Mouse (Mus musculus) embryonic facial prominence, embryonic 11.5 days (tissue): Measurements from ENCODE around the gene St14. TPM values are rescaled to one million over a fixed set of nuclear protein-coding genes. Genes with fewer than 3 reads are reported as not detected.
A peak's percentile ranks its signal among the peaks of the same experiment; 100 is the strongest.
"Not testable (repeated sequence)": the region's sequence is repeated elsewhere in the genome, so short reads cannot be mapped to it uniquely, and the experiment has no call there.

Experiments
- ATAC-seq: fragments of 200-750 bp; cut with Nextera tagmentation; replicated peaks from 2 replicates; pipeline ENCODE4 v1.8.0; 2017; ENCODE audit warnings: low read depth; ENCODE audit not compliant: insufficient number of reproducible peaks, low FRiP score, low TSS enrichment
- DNase-seq: peaks from one replicate; pipeline ENCODE4 v3.0.0-alpha.2; 2015; ENCODE audit warnings: low spot score
- H3K27ac ChIP-seq: fragments of 300-500 bp; sonication (generic); replicated peaks from 2 replicates; pipeline ENCODE4 v1.5.1; 2014; ENCODE audit warnings: mild to moderate bottlenecking, low read depth, low read length, control low read depth
- H3K27me3 ChIP-seq: fragments of 300-500 bp; sonication (generic); 2 replicates; pipeline ENCODE4 v1.6.1; 2014; ENCODE audit warnings: mild to moderate bottlenecking, low read length, moderate library complexity, mixed read lengths; ENCODE audit not compliant: control insufficient read depth, insufficient read depth
- H3K36me3 ChIP-seq: fragments of 300-500 bp; sonication (generic); replicated peaks from 2 replicates; pipeline ENCODE4 v1.6.1; 2014; ENCODE audit warnings: low read depth, mild to moderate bottlenecking, low read length, moderate library complexity, mixed read lengths; ENCODE audit not compliant: control insufficient read depth, insufficient read depth
- H3K4me1 ChIP-seq: fragments of 300-500 bp; sonication (generic); 2 replicates; pipeline ENCODE4 v1.6.1; 2014; ENCODE audit warnings: low read length, mixed read lengths; ENCODE audit not compliant: control insufficient read depth, insufficient read depth
- H3K4me2 ChIP-seq: fragments of 300-500 bp; sonication (generic); 2 replicates; pipeline ENCODE4 v1.6.1; 2014; ENCODE audit warnings: low read depth, mild to moderate bottlenecking, control low read depth, low read length, moderate library complexity
- H3K4me3 ChIP-seq: fragments of 300-500 bp; sonication (generic); 2 replicates; pipeline ENCODE4 v1.5.1; 2014; ENCODE audit warnings: low read depth, low read length, control low read depth
- H3K9ac ChIP-seq: fragments of 300-500 bp; sonication (generic); replicated peaks from 2 replicates; pipeline ENCODE4 v1.6.1; 2014; ENCODE audit warnings: mild to moderate bottlenecking, control low read depth, low read length
- H3K9me3 ChIP-seq: fragments of 300-500 bp; sonication (generic); replicated peaks from 2 replicates; pipeline ENCODE4 v1.6.1; 2016; ENCODE audit warnings: mild to moderate bottlenecking, low read length, inconsistent platforms, mixed read lengths; ENCODE audit not compliant: control insufficient read depth
- WGBS: fragments of 180-500 bp; shearing (Covaris S2); extraction: QIAGEN DNeasy Blood & Tissue Kit; methylation state at CpG from one replicate; pipeline ENCODE4 v1.1.7; 2014; 5-methylcytosine and 5-hydroxymethylcytosine counted together
- polyA plus RNA-seq: library from polyadenylated mRNA; unstranded; fragments of >200 nt; fragmentation: Nextera tagmentation; extraction: Ambion mirVana; gene quantifications from 2 replicates; pipeline ENCODE4 v1.2.1, GENCODE M21; 2014

The St14 gene
- polyA plus RNA-seq, 1 experiment from 2014 or later, result 6.4 TPM

- not testable (repeated sequence) for H3K27me3 ChIP-seq, H3K4me1 ChIP-seq, DNase-seq, H3K9ac ChIP-seq, ATAC-seq, H3K27ac ChIP-seq, H3K9me3 ChIP-seq, H3K4me2 ChIP-seq, H3K4me3 ChIP-seq
- 87% methylated on average over 3 of the region's 3 CpGs for WGBS
- H3K36me3 ChIP-seq, result peaks cover 11% of the 10 kb centered on the region
Observed at GRCm38 (mm10) chr9:31165505-31165904, 33.9 kb upstream of the St14 start.

GRCm38 (mm10) chr9:31163327-31163726 is 31.7 kb upstream of the St14 start:
- no peak overlapping the region for H3K27ac ChIP-seq
- peaks cover 11% of the 10 kb centered on the region for H3K36me3 ChIP-seq
- H3K27me3 ChIP-seq, result no peaks in the 10 kb centered on the region
- ATAC-seq (no peak), DNase-seq (no peak)
- no peak overlapping the region for H3K9ac ChIP-seq
- no peak overlapping the region for H3K4me3 ChIP-seq
- no peaks in the 10 kb centered on the region for H3K4me1 ChIP-seq
- no peaks in the 10 kb centered on the region for H3K9me3 ChIP-seq
- H3K4me2 ChIP-seq, result no peak overlapping the region
- WGBS, result 97% methylated on average over 1 of the region's 1 CpGs

- H3K9ac ChIP-seq, result no peak overlapping the region
- DNase-seq (no peak), ATAC-seq (no peak)
- no peaks in the 10 kb centered on the region for H3K9me3 ChIP-seq
- H3K4me3 ChIP-seq, result no peak overlapping the region
- H3K27ac ChIP-seq, result no peak overlapping the region
- H3K4me2 ChIP-seq, result no peak overlapping the region
- H3K4me1 ChIP-seq, result no peaks in the 10 kb centered on the region
- WGBS, result 89% methylated on average over 1 of the region's 1 CpGs
- H3K36me3 ChIP-seq, result peaks cover 13% of the 10 kb centered on the region
- H3K27me3 ChIP-seq, result no peaks in the 10 kb centered on the region
Observed at GRCm38 (mm10) chr9:31162911-31163310, 31.3 kb upstream of the St14 start.

- Histone ChIP-seq H3K9me3 (no peaks in the 10 kb centered on the region), H3K4me1 (no peaks in the 10 kb centered on the region), H3K4me3 (no peak overlapping the region), H3K4me2 (no peak overlapping the region), H3K36me3 (peaks cover 13% of the 10 kb centered on the region), H3K27ac (no peak overlapping the region), H3K27me3 (no peaks in the 10 kb centered on the region), H3K9ac (no peak overlapping the region)
- WGBS, result 79% methylated on average over 4 of the region's 4 CpGs
- DNase-seq (peak; percentile 56), ATAC-seq (no peak)
Observed at GRCm38 (mm10) chr9:31159910-31160309, 28.3 kb upstream of the St14 start.

- WGBS, result 80% methylated on average over 8 of the region's 8 CpGs
- H3K36me3 ChIP-seq, result peaks cover 10% of the 10 kb centered on the region
- DNase-seq, result no peak
Observed at GRCm38 (mm10) chr9:31156594-31156993, 24.9 kb upstream of the St14 start.

GRCm38 (mm10) chr9:31151050-31151449 is 19.4 kb upstream of the St14 start:
- no peaks in the 10 kb centered on the region for H3K4me1 ChIP-seq
- no peaks in the 10 kb centered on the region for H3K27me3 ChIP-seq
- no peaks in the 10 kb centered on the region for H3K9me3 ChIP-seq
- ATAC-seq, result no peak
- no peak overlapping the region for H3K4me2 ChIP-seq
- H3K9ac ChIP-seq, result no peak overlapping the region
- H3K36me3 ChIP-seq, result no peaks in the 10 kb centered on the region; the same call in none of the 2 replicates
- no peak overlapping the region for H3K4me3 ChIP-seq
- no peak overlapping the region for H3K27ac ChIP-seq
- WGBS, result 81% methylated on average over 2 of the region's 2 CpGs
- DNase-seq, result peak; percentile 79

More at GRCm38 (mm10) chr9:31156594-31156993, 24.9 kb upstream of the St14 start:
- Histone ChIP-seq H3K4me3 (no peak overlapping the region), H3K4me1 (no peaks in the 10 kb centered on the region), H3K27ac (no peak overlapping the region), H3K9me3 (no peaks in the 10 kb centered on the region), H3K9ac (no peak overlapping the region), H3K4me2 (no peak overlapping the region), H3K27me3 (no peaks in the 10 kb centered on the region)
- ATAC-seq, result no peak

- 80% methylated on average over 7 of the region's 7 CpGs for WGBS
- Histone ChIP-seq H3K36me3 (no peaks in the 10 kb centered on the region; the same call in 1 of the 2 replicates), H3K27ac (no peak overlapping the region), H3K27me3 (no peaks in the 10 kb centered on the region), H3K4me3 (no peak overlapping the region), H3K9ac (no peak overlapping the region), H3K9me3 (no peaks in the 10 kb centered on the region), H3K4me1 (no peaks in the 10 kb centered on the region), H3K4me2 (no peak overlapping the region)
- no peak for DNase-seq
- ATAC-seq, result no peak
Observed at GRCm38 (mm10) chr9:31148135-31148534, 16.5 kb upstream of the St14 start.

- WGBS, result 82% methylated on average over 7 of the region's 7 CpGs
- no peak for DNase-seq
- no peaks in the 10 kb centered on the region for H3K9me3 ChIP-seq
- no peak for ATAC-seq
- H3K27ac ChIP-seq, result no peak overlapping the region
- no peaks in the 10 kb centered on the region for H3K36me3 ChIP-seq
- no peaks in the 10 kb centered on the region for H3K27me3 ChIP-seq
- no peak overlapping the region for H3K4me3 ChIP-seq
- no peak overlapping the region for H3K9ac ChIP-seq
- no peaks in the 10 kb centered on the region for H3K4me1 ChIP-seq
- no peak overlapping the region for H3K4me2 ChIP-seq
Observed at GRCm38 (mm10) chr9:31145272-31145925, 13.7 kb upstream of the St14 start.
